16 mouse cellular contexts compared by ENCODE assay signal in genomic region chr1:178419608-178420007, GRCm38 (mm10).
"Had no signal": no experiment of that assay in that cellular context is flagged by ENCODE, and none has a peak within 500 bp of the region (broad histone marks: within the 10 kb centered on the region; RNA-seq: fewer than 3 reads in every experiment).

No protein-coding gene starts in this region.

- H3K27me3 ChIP-seq: liver, embryonic 15.5 days; megakaryocyte, embryonic 14.5 days; midbrain, embryonic 13.5 days; midbrain, embryonic 15.5 days; neural tube, embryonic 12.5 days; stomach, embryonic 15.5 days had no signal

- DNase-seq: lung, adult 18-20 months; lung, embryonic 14.5 days; lung, postnatal 10 days; lung, postnatal 36 days; right cerebral cortex, postnatal 14 days; thymus, adult 2 months; thymus, postnatal 25 days had no signal

- H3K4me2 ChIP-seq: liver, embryonic 15.5 days; lung, embryonic 14.5 days; midbrain, embryonic 11.5 days; midbrain, embryonic 13.5 days; midbrain, embryonic 15.5 days; neural tube, embryonic 12.5 days; stomach, embryonic 15.5 days had no signal

- H3K4me1 ChIP-seq: liver, embryonic 15.5 days; megakaryocyte, embryonic 14.5 days; midbrain, embryonic 13.5 days; midbrain, embryonic 15.5 days; neural tube, embryonic 12.5 days; stomach, embryonic 15.5 days had no signal

- ATAC-seq: midbrain, embryonic 13.5 days; midbrain, embryonic 15.5 days had no signal

- H3K27ac ChIP-seq: liver, embryonic 15.5 days; macrophage; midbrain, embryonic 13.5 days; midbrain, embryonic 15.5 days; neural tube, embryonic 12.5 days; stomach, embryonic 15.5 days; stomach, postnatal 0 days had no signal

- H3K36me3 ChIP-seq: liver, embryonic 15.5 days; midbrain, embryonic 13.5 days; midbrain, embryonic 15.5 days; neural tube, embryonic 12.5 days; stomach, embryonic 15.5 days had no signal

- H3K9ac ChIP-seq: liver, embryonic 15.5 days; lung, embryonic 14.5 days; midbrain, embryonic 13.5 days; midbrain, embryonic 15.5 days; neural tube, embryonic 12.5 days; stomach, embryonic 15.5 days had no signal

- H3K9me3 ChIP-seq: liver, embryonic 15.5 days; midbrain, embryonic 13.5 days; midbrain, embryonic 15.5 days; neural tube, embryonic 12.5 days; stomach, embryonic 15.5 days had no signal

- H3K4me3 ChIP-seq: liver, embryonic 15.5 days; megakaryocyte, embryonic 14.5 days; midbrain, embryonic 13.5 days; midbrain, embryonic 15.5 days; neural tube, embryonic 12.5 days; stomach, embryonic 15.5 days had no signal
